Mouse (Mus musculus) megakaryocyte progenitor cell, adult 5-6 weeks (primary cell): Measurements from ENCODE around the gene Nkx1-1. TPM values are rescaled to one million over a fixed set of nuclear protein-coding genes. Genes with fewer than 3 reads are reported as not detected.

Source experiments
- ATAC-seq: replicated peaks from 2 replicates; pipeline ENCODE4 v1.8.0; 2016; ENCODE audit warnings: mild to moderate bottlenecking, moderate TSS enrichment, inconsistent platforms; ENCODE audit not compliant: poor library complexity
- total RNA-seq, 2 experiments: library from RNA; stranded (forward) in 1 of 2; stranded (reverse) in 1 of 2; fragments of 157-497, 149-512 nt in 1 of 2; fragments of 200-1000 nt in 1 of 2; gene quantifications; 2 replicates each; pipeline versions ENCODE4 v1.2.3 to v1.2.4; 2015 to 2017

Gene Nkx1-1
- total RNA-seq (2015) (not detected in 2 replicates), total RNA-seq (2017) (not detected in 2 replicates)

DNA sequence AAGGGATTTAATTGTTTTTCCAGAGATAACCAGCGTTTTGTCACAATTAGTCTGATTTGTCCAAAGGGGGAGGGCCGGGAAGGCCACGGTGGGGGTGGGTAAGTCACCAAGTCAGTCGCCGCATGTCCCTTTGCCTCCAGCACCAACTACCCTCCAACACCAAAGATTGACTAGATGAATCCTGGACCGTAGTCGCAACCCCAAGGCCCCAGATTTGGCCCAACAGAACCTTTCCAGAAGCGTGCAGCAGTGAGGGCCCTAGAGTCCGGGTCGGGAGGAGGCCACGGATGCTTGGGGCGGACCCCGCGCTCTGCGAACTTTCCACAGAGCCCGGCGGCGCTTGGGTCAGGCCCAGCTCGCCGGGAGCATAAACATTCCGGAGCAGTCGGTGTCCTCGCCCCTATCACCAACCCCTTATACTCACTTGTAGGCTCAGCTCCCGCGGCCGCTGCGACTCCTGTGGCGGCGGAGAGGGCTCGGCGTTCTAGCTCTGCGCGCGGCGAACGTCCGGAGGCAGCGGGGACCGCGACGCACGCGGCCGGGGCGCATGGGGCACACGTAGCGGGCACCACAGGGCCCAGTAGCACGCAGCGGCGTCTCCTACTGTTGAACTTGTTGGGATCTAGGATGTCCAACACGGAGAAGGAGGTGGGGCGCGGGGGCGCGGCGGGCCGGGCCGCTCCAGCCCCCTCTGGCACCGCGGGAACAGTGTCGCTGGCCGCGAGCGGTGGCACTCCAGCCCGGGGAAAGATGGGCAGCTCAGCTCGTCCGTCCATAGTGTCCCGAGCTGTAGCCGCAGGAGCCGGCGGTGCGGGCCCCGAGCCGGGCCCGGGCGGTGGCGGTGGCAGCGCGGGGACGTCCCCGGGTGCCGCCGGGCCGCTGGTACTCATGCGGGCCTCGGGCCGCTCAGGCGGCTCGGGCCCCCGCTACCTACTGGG is at the start of gene Nkx1-1:
Nkx1-1 (minus strand) TSS at position 776 of the 938 bp plus-strand sequence.
- no peak for ATAC-seq

DNA sequence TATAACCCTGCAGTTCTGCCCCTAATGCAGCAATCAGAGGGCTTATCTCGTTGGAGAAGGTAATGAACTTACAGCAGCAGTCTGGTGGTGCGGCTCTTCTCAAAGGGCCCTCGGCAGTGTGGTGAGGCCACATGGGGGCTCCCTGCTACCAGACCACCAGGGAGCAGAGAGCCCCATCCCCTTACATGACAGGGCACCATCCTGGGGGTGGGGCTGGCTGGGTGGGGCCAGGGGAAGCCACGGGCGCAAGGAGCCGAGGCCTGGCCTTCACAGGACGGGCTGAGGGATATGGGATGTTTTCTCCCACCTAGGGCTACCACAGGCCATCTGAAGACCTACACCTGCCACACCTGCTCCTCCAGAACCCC is 47.5 kb upstream of the Nkx1-1 start:
- ATAC-seq: no peak

DNA sequence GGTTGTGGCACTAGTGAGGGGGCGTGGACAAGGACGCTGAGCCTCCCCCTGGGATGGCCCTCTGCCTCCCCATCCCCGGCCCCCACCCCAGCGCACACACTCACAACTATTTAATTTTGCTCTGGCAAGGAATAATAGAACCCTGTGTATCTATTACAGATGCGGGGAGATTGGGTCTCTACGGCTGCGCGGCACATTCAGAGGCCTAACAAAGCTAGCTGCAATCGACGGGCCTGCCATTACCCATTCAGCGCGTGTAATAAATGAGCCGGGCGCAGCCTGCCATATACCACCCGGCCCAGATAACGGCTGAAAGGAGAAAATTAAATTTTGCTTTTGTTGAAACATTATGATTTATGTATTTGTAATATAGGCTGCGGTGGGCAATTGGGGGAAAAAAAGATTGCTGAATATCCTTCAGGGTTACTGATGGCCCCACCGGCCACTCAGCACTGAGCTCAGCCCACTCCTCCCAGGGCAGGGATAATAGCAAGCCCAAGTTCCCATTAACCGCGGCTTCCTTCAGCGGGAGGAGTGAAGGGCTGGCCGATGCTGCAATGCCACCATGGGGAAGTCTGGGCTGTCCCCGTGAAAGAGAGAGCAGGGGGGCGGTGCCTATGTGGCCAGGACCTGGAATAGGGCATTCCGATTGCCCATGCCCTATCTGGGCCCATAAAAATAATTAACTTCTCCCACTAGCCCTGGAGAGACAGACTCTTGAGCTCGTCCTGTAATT is 47.0 kb upstream of the Nkx1-1 start:
- ATAC-seq: peak; percentile 46

DNA sequence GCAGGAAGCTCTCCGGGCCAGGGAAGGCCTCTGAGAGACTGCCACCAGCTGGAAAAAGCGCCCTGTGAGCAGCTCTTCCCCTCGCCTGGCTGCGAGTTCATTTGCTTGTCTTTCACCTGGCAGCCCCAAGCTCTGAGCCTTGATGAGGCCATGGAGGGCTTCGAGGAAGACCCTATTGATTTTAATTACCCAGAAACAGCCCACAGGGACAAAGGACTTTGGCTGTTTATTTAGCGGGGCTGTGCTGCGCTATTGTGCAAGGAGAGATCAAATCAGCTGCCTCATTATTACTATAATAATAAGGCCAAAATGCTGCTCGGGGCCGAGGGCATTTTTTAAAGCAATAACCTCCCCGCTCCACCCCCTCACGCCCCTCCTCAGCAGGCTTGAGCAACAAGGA is 31.7 kb upstream of the Nkx1-1 start:
- no peak for ATAC-seq

DNA sequence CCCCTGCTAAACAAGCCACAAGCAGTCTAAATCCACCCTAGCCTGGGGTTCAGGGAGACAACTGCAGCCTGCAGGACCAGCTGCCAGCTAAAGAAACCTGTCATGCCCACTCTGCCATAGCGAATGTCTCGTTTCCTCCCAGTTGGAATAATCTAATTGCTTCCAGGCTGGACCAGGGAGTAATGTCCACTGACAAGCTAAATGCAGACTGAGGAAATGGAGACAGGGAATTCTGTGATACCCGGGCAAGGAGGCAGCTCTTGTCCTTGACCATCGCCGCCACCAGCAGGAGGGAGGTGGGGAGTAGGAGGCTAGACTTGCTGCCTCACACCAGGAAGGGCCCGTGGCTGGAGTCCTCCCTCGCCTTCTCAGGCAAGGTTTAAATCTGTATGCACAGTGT is 30.6 kb upstream of the Nkx1-1 start:
- ATAC-seq: no peak

DNA sequence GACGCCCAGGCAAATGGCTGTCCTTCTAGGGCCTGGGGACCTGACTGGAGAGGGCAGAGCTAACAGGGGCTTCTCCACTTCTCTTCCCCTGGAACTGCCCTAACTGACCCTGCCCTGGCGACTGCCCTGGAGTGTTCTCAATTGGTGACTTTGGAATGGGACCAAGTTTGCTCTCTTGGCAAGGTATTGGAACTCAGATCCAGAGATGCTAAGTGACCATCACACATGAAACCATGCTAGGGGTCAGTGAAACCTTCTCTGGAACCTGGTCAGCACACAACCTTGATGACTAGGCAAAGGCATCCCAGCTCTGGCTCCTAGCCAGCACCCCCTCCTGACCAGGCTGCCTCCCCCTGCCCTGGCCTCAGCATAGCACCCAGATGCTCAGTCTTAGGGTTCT is 25.3 kb upstream of the Nkx1-1 start:
- no peak for ATAC-seq

DNA sequence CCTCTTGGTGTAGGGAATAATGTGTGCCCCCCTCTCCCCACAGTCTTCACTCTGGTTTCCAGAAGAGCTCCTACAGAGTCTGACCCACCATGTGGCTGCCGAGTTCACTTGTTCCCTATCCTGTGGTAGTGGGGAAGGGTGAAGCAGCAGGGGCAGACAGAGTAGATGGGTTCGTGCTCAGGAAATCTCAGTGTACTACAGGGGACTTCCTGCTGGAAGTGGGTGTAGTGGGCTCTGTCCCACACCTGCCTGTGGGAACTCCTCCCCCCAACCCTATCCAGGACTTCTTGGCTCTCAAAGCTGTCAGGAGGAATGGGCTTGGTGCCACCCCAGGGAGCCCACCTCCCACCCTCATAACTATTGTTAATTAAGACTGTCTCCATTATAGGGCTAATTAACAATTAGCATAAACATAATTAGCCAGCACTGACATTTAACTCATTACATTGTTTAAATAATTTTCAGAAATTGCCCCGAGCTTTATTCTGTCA is 24.4 kb upstream of the Nkx1-1 start:
- no peak for ATAC-seq

DNA sequence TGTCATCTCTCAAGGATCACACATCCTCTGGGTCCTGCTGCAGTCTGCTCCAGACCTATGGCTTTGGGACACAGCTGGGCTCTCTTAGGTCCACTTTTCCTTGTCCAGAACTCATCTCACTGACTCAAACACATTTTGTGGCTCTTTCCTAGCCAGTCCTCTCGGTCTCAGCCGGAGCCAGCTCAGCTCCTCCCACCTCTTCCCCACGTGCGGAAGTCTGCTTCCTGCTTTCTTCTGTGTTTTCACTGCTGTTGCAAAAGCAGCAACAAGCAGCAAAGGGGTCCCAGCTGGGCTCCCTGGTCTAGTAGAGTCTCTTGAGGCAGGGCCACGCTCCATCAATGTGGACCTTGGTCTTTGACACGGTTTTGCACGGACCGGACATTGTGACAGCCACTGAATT is 22.0 kb upstream of the Nkx1-1 start:
- peak; percentile 65; the same call in 1 of the 2 replicates for ATAC-seq

DNA sequence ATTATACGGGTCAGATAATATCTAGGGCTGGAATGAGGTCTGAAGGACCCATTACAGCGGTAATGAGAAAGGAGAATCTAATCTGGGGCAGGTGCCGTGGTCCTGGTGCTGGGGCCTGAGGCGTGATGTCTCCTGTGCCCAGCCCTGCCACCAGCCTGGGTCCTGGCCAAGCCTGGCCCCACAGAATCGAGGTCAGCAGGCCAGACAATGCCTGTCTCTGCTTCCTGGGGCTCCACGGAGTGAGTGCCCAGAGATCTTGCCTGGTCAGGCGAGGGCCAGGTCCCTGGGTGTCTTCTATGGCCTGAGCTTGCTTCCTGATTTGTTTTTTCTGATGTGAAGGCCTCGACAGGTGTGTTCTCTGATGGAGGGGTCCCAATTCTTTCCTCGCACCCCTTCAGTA is 10.0 kb upstream of the Nkx1-1 start:
- peak; percentile 7; the same call in 1 of the 2 replicates for ATAC-seq

DNA sequence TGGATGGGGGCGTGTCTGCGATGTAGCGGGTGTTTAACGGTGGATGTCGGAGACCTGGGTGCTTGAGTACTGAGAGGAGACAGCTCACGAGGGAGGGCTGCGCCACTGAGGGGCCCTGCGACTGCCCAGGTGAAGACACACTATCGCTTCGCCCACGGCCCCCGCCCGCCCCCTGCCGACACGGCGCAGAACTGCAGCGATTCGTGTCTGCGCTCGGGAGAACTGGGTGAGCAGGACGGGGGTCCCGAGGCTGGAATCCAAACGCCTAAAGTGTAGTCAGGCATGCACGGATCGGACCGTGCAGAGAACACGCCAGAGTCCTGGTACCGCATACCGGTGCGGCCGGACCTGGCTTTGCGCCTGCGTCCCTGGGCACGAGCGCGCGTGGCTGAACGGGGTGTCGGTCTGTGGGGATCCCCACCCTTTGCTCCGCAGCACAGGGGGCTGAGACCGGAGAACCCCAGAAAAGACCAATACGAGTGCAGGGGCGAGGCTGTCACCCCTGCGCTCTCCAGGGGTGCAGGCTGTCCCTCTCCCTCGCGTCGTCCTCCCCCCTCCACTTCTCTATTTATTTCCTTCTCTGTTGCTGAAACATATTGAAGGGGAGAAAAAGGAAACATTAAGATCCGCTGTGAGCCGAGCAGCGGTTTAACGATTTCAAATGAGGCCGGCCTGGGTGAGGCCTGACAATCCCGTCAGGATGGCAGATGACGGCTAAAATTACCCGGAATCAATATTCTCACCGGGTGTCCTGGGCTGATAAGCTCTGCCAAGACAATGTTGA is 9.3 kb upstream of the Nkx1-1 start:
- peak; percentile 74 for ATAC-seq

DNA sequence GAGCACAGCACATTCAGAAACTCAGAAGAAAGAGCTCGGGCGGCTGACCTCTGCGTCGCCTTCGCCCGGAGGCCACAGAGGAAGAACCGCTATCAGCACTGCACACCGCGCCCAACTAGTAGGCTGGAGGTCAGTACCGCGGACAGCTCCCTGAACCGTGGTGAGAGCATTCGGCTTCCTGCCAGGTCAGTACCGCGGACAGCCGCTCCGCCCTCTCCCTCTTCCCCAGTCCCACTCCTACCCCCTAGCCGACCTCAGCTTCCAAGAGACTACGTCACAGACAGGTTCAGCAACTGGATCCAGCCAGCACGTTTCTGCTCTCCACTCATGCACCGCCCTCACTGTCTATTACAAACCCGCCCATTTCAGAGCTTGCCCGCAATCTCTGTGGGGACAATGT is 4.4 kb upstream of the Nkx1-1 start:
- ATAC-seq: peak; percentile 94

DNA sequence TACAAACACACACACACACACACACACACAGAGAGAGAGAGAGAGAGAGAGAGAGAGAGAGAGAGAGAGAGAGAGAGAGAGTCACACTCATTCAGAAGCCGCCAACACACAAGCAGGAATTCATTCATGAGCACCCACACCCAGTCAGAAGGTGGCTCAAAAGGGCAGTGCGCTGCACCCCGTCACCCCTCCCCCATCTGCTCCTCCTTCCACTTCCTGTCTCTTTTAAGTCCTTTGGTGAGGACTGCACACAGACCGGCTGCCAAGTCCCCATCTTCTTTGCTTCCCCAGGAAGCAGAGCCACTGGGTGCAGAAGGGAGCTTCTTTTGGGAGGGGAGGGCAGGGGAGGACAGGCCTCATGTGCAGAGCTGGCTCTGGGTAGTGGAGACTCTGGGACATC is 2.2 kb upstream of the Nkx1-1 start:
- no peak for ATAC-seq

DNA sequence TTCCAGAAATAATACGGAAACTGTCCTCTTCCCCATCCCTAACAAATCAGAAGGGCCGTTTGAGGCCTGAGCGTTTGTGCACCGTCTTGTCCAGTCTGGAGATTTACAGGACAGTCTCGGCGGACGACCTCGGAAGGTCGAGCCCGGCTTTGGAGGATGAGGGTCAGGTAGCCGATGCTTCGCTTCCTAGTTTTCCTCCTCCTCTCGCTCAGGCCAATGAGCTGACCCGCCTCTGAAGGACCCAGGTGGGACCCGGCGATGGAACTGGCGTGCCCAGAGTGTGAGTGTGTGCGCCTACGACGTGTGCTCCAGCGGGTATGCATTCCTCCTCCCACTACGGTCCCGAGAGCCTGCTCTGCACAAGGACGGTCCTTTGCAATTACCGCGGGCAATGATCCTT is 1.4 kb upstream of the Nkx1-1 start:
- no peak for ATAC-seq

DNA sequence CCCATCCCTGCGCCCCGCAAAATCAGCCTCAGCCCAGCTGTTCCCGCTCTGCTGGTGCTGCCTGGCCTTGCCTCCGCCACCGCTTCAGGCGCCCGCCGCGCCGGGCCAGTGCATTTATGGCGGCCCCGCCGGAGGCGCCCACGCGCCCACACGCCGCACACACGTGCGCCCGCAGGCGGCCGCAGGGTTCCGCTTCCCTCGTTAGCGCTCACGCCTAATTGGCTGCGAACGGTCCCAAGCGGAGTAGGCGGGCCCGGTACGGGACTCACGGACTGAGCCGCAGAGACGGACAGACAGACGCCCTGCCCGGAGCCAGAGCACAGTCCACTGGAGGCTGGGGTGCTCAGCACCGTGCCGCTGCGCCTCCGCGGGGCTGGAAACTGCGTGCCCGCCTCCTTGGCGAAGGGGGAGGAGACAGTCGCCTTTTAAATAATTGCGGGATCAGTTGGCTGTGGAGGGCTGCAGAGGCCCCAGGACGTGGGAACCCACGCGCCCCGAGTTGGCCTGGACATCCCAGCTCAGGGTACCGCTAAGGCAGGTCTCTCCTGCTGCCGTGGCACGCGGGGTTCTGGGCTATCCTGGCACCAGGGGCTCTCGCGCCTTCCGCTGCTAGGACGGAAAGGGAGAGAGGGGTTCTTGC is 485 bp upstream of the Nkx1-1 start:
- no peak for ATAC-seq

DNA sequence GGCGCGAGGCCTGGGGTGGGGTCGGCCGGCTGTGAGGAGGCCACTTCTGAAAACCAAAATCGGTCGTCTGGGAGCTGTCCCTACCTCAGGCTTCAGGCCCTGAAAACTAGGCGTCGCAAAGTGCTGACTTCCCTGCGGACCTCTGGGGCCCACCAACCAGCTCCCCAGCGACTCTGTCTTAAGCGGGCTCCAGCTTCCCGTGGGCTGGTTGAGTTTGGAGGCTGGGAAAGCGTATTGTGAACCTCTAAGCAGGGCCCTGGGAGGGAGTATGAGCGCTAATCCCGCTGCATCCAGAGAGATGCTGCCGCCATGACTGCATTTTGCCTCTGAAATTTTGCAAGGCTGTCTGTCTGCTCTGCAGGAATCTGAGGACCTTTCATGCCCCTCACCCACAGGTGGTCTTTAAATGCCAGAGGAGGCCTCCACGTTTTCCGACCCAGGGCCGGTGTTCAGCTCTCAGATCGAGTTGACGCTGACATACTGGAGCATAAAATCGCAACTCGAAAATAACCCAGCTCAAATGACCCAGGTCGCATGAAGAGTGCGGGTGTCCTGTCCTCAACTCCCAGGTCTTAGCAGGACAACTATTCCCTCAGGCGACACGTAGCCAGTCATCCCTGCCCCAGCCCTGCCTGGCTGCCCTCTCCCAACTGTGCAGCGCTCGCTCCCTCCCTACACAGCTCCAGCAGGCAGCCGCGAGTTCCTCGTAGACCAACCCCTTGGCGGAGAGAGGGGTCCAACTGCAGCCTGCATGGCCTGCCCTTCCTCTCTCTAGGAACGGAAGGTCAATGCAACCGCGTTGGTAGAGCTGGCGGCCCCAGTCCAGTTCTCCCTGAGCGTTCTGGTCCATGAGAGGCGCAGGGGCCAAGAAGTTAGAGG is 1.5 kb downstream of the Nkx1-1 start:
- ATAC-seq: no peak

DNA sequence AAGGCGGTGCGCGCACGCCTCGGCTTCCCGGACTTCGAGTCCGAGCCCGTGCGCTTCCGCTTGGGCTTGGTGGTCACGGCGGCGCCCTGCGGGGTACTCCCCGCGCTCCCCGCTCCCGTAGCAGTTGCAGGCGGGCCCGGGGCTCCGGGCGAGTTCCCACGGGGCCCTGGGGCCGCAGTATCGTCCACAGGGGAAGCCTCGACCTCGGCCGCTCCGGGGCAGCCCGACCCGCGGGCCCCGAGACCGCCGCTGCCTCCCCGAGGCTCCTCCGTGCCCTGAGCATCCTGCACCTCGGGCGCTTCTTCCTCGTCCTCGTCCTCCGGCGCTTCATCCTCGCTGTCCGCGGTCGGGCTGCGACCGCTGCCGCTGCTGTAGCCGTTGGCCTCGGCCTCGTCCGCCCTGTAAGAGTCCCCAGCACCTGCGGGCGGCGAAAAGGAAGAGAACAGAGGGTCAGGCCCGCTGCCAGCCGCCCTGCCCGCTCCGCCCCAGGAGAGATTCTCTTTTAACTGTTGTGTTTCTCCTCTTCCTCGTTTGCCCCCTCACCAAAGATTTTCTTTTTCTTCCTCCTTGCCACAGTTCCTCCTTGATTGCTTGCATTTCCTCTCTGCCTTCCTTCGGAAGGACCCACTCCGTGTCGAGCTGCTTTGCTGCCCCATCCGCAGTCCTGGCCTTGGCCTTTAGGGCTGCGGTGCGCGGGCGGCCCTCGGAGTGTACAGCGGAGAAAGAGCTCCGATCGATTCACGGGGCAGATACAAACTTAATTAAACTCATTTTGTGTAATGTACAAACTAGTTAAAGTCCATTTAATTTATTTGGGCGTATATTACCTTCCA is 2.4 kb downstream of the Nkx1-1 start:
- ATAC-seq: no peak

DNA sequence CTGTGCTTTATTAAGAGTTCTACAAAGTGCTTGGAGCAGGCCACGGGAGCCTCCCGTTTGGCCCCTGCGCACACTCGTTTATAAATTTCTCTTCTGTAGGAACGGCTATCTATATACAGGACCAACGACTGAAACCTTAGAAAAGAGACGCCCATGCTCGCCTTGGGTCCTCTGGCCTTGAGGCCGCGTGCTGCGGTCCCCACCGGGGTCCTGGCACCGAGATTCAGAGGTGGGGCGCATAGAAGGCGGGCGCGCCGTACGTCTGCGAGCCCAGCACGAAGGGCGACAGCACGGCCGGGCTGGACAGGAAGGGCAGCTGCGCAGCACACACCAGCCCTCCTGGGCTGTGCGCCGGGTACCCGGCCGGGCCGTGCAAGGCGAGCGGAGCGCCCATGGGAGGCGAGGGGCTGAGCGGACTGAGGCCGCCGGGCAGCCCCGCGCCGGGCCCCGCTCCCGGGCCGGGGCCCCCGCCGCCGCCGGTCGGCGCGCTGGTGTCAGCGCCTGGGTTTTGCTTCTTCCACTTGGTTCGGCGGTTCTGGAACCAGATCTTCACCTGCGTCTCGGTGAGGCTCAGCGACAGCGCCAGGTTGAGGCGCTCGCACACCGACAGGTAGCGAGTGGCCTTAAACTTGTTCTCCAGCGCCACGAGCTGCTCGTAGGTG is 3.1 kb downstream of the Nkx1-1 start:
- ATAC-seq: no peak

DNA sequence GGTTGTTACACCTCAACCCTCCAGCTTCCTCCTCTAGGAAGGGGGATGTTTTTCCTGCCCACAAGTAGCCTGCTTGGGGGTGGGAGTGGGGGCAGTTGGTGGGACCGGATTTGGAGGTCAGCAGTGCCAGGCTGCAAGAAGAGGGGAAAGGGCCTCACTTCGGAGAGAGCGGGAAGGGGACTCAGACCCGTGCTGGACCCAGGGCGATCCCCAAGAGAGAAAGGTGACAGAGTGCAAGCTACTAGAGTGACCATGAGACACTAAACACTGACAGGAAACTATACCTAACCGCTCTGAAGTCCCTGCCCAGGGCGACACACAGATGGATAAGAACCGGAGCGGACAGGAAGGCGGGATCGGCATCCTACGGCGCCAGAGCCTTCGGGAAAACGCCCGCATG is 3.7 kb downstream of the Nkx1-1 start:
- no peak for ATAC-seq
